Mouse (Mus musculus) gastrocnemius, postnatal 14 days (tissue): ENCODE measurements at regions not wholly inside any gene's neighbourhood (a gene's known extent, or its start where the extent isn't known, plus 50 kb on each side); places are given as distances from the start of the nearest gene placed in this dataset.

Source experiments
- DNase-seq: peaks from one replicate; pipeline ENCODE4 v3.0.0; 2021; ENCODE audit warnings: mixed read lengths
- intact Hi-C: fragments of 180-260 bp; cut with DNase I; formaldehyde crosslinking; loops from one replicate; pipeline ENCODE4 v1.15.1; 2025; ENCODE audit warnings: low total_unique reads

GRCm38 (mm10) chr3:60897628-60898269 is 104.8 kb upstream of the P2ry1 start:
- intact Hi-C loops, result no loop called here
- DNase-seq, result no peak

GRCm38 (mm10) chr3:60898720-60899119 is 103.9 kb upstream of the P2ry1 start:
- intact Hi-C loops, result no loop called here
- no peak for DNase-seq

GRCm38 (mm10) chr3:60901571-60901970 is 101.0 kb upstream of the P2ry1 start:
- intact Hi-C loops, result no loop called here
- DNase-seq, result no peak

GRCm38 (mm10) chr3:60916411-60916810 is 86.2 kb upstream of the P2ry1 start:
- DNase-seq, result no peak
- intact Hi-C loops, result no loop called here

GRCm38 (mm10) chr3:60917271-60917670 is 85.3 kb upstream of the P2ry1 start:
- intact Hi-C loops, result no loop called here
- DNase-seq, result no peak

GRCm38 (mm10) chr3:60926024-60926547 is 76.5 kb upstream of the P2ry1 start:
- no peak for DNase-seq
- intact Hi-C loops, result no loop called here

GRCm38 (mm10) chr3:60928910-60929309 is 73.7 kb upstream of the P2ry1 start:
- intact Hi-C loops, result no loop called here
- DNase-seq, result no peak

GRCm38 (mm10) chr3:60934492-60934891 is 68.1 kb upstream of the P2ry1 start:
- intact Hi-C loops, result no loop called here
- no peak for DNase-seq

GRCm38 (mm10) chr3:60941451-60941850 is 61.1 kb upstream of the P2ry1 start:
- DNase-seq, result no peak
- intact Hi-C loops, result no loop called here

- no peak for DNase-seq
- intact Hi-C loops, result no loop called here
Observed at GRCm38 (mm10) chr3:60948897-60949296, 53.7 kb upstream of the P2ry1 start.
